Mouse (Mus musculus) CD8-positive naive resting alpha-beta T cell, adult 2 months (primary cell): Measurements from ENCODE around the gene Wasf1.

Experiments
- DNase-seq, 2 experiments: peaks; one replicate each; pipeline ENCODE4 v3.0.0; 2022; ENCODE audit warnings: low read depth in 2 of 2, low spot score in 2 of 2

Wasf1 gene

DNA sequence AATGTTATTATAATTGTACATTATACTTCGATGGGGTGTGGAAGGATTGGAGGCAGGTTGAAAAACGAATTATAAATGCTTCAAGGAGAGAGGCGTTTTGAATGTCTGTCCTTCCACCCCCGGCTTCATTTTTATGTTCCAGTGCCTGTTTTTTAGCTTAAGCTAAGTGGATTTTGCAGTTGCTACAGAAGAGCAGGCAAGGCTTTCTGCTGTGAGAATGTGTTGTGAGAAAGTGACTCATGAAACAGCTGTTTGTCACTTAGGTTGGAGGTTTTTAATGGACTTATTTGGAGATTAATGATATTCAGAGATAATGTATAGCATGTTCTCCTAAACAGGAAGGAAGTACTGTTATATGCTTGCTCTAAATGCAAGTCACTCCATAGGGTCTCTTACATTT, 5.9 kb downstream of the Wasf1 start:
- no peak for DNase-seq

DNA sequence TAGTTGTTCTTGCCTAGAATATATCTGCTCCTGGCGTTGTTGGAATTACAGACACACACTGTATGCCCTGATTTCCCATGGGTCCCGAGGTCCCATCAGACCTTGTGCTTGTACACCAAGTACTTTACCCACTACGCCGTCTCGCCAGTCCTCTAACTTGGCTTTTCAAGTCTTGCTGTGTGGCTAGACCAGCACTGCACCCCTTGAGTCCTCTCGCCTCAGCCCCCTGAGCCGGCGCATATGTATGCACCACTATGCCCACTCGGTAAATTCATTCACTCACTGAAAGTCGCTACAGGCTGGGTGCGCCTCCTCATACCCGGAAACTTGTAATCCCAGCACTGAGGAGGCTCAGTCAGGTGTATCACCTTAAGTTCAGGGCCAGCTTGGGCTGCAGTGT, 12.5 kb downstream of the Wasf1 start:
- DNase-seq, result no peak

DNA sequence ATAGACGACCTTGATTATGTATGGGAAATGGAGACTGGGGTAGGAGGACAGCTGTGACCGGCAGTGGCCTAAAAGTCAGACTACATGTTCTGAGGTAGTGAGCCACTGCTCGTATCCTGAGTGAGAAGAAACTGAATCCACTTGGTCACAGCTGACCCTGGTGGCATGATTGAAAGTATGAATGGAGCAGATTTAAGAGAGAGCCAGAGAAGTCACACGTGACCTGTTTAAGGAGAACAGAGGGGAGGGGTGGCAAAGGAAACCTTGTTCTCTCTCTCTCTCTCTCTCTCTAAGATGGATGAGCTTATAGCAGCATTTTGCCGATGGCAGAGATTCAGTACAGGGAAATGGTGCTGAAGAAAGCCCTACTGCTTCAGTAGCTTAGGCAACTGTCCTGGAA, 13.4 kb downstream of the Wasf1 start:
- no peak for DNase-seq

DNA sequence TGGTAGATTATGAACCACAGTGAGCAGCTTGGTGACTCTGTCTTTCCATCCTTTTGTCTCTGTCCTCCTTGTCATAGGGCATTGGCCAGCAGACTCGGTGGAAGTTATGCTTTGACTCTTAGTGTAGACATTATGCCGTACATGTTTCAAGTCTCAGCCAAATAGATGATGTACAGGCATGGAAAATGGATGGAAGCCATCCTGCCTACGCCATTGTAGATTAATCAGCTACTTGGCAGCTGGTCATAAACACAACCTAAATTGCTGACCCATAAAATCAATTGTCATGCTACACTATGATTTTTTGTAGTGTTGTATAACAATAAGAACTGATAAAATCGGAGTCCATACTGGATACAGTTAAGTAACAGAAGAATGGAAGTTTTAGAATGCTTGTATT, 18.5 kb downstream of the Wasf1 start:
- no peak for DNase-seq

DNA sequence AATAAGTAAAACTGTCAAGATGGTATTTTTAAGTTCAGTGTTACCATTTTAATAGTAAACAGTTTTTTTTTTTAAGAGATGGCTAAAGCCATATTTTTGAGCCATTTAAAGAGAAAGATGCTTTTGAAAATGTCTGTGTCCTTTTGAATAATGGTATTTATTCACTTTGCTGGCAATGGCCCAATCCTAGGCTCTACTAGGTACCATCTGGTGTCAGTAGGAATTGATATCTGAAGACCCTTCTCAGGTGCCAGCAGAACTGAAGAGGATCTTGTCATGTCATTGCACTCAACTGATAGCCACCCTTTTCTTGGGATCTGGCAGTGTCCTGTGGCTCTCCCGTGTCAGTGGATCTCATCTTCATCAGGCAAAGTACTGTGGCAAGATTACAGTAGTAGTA, 22.9 kb downstream of the Wasf1 start:
- DNase-seq, result no peak

DNA sequence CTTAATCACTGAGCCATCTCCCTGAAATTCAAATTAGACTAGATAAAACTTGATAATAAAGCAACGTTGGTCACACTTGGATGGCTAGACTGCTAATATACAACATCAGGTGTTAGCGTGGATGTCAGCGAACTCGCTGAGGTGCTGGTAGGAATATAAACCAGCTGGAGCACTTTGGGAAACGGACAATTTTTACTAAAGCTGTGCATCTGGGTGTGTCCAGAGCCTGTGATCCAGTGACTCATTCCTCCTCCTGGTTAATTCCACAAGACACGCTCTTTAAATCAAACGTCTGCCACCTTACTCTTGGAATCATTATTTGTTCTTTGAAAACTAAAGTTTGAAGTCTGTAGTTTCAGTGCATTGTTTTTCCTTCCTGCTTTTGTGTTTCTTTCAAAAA, 23.5 kb downstream of the Wasf1 start:
- no peak for DNase-seq

DNA sequence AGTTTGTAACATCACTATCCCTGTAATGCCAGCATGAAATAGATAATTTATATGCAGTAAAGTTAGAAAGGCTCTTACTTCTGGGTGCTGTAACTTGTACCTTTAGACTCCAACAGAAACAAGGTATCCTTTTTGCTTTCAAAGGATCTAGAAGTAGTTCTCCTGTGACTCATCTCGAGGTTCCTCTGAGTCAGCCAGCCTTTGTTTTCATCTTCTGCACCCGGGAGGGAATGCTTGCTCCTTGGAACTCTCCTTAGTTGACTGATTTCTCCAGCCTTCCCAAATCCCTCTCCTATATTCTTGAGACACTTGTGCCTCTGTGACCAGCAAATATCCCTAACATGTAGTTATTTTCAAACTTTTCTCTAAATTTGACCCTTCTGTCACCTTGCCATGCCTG, 25.3 kb downstream of the Wasf1 start:
- DNase-seq, result no peak

DNA sequence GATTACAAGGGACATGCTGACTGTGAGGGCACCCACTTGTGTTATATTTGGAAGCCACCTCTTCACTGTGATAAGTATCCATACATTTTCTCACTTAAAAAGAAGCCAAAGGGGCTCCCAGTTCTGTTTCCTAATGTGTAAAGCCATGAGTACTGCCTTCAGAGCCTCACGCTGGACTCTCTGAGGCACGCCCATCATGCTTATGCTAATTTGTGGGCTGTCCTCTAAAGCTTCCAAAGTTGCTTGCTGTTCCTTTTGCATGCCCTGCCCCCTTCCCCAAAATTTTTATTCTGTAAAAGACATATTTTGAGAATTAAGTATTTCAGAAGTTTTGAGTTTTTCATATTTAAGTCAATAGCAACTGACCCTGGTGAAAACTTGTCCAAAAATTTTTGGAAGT, 27.5 kb downstream of the Wasf1 start:
- no peak for DNase-seq

DNA sequence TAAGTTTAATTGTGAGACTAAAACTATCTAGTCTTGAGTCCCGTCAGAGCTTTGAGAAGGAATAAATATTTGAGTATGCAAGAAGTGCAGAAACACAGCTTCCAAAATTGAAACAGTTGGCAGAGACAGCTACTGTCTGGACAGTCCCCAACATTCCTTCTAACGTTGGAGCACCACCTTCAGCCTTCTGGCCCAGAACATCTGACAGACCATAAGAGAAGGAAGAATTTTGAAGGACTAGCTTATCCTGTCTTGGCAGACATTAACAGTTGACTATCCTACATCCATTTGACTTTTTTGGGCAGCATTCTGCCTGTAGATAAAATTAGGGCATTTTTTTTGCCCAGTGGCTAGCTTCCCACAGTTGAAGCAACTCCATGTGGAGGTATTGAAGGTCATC, 32.0 kb downstream of the Wasf1 start:
- no peak for DNase-seq

DNA sequence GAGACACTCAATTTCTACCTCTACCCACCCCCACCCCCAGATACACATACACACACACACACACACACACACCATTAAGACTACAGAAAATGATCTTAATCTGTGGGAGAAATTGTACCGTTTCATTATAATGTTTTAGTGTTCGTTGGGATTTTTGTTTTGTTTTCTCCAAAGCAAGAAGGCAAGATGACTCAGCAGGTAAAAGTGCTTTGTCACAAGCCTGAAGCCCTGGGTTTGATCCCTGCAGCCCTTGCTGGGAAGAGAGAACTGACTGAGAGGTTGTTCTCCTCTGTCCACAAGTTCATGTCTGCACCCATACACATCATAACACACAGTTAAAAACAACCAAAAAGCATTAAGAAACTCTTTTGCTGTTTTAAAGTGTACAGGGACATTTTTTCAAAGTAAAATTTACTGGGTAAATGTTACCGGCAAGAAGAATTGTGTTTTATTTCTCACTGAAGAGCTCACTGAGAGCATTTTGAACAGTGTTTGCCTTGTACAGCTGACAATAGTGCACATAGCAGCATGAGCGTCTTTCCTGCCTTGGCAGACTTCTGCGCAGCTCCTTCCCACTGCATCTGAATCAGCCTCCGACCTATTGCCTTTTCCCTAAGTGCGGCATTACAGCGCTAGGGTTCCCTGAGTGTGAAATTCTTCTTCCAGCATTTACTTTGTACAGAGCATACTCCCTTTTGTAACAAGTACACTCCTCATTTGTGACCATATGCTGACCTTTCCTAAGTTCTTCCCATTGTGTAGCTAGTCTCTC, 35.6 kb downstream of the Wasf1 start:
- DNase-seq, result no peak

DNA sequence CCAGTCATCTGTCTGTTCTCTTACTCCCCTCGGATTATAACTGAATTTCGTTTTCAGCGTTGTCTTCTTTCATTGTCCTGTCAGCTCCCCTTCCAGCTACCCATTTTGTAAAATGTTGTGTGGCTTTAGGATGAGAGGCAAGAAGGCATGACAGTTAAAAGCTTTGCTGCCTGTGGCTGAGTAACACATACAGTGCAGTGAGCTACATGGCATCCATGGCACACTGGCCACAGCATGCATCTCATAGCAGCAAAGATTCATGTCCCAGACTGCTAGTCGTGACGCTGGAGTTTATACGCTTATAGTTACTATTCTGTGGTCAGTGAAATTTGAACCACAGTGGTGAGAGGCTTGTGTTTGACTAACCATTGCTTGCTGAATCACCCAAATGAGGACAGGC, 36.2 kb downstream of the Wasf1 start:
- DNase-seq, result no peak

DNA sequence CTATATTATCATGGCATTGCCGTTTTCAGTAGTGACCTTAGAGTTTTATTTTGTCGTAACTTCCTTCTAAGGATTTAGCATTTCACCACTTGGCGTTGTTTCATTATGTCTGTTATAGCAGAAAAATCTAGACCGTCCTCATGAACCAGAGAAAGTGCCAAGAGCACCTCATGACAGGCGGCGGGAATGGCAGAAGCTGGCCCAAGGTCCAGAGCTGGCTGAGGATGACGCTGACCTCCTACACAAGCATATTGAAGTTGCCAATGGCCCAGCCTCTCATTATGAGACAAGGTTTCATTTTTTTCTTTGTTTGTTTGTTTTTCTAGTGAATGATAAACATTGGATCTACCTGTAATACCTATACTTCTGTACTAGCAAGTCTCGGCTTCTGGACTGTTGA, 49.7 kb downstream of the Wasf1 start:
- no peak for DNase-seq

DNA sequence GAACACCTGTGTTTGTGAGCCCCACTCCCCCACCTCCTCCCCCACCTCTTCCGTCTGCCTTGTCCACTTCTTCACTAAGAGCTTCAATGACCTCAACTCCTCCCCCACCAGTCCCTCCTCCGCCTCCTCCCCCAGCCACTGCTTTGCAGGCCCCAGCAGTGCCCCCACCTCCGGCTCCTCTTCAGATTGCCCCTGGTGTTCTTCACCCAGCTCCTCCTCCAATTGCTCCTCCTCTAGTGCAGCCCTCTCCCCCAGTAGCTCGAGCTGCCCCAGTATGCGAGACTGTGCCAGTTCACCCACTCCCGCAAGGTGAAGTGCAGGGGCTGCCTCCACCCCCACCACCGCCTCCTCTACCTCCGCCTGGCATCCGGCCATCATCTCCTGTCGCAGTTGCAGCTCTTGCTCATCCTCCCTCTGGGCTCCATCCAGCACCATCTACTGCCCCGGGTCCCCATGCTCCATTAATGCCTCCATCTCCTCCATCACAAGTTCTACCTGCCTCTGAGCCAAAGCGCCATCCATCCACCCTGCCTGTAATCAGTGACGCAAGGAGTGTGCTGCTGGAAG, 53.0 kb downstream of the Wasf1 start:
- DNase-seq, result no peak

DNA sequence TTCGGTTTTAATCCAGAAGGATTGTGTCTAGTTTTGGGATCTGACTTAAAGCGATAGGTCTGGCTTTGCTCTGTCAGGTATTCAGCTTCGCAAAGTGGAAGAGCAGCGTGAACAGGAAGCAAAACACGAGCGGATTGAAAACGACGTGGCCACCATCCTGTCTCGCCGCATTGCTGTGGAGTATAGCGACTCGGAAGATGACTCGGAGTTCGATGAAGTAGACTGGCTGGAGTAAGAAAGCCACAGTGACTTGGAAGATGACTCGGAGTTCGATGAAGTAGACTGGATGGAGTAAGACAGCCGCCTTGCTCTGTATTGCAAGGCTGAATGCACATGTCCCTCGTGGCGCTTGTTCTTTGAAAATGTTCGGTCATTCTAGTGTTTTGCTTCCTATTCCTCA, 54.3 kb downstream of the Wasf1 start:
- no peak for DNase-seq

DNA sequence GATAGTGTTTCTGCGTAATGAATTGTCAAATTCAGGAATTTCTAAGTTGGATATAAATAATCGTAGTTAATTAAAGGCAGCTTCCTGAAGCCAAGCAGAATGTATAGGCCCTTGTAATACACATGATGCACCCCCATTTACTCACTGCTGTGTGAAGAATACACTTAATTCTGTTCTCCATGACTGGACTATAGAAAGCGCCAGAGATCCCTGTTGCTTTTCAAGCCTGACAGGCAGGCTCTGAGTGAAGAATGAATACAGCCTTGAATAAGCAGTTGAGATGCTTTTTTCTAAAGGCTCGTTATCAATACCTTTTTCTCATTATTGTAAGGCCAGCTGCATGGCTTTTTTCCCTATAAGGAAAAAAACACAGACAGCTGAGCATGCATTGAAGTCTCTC, 59.4 kb downstream of the Wasf1 start:
- DNase-seq, result no peak

DNA sequence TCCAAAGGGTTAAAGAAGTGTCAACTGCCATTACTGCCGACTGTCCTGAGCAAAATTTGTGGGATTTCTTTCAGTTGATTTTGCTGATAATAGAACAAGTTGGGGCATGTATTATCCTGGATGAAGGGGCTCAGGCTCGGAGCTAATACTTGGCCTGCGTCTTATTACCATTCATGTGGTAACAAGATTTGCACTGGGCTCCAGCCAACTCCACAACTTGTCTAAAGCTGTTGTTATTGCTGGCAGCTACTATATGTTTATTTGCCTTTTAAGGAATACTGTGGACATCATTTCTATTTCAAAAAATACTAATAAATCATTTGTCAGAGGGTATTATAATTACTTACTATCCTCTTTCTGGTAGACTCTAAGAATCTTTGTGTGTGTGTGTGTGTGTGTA, 66.9 kb downstream of the Wasf1 start:
- no peak for DNase-seq

DNA sequence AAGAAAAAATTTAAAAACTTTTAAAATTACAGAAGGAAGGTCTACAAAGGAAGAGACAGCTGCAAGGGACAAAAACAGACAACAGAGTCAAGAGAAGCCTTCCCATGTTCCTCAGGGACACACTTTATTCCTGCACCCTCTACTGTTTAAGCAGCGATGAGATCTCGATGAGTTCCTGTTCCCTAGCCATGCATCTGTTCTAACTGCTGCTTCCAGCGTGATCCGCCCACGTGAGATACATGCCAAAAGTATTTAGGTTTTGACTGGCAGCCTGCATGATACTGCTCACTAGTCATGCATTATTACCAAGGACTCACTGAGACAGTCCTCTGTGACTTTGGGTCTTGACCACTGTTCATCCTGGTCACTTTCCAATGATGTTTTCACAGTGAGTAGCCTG, 72.9 kb downstream of the Wasf1 start:
- DNase-seq, result no peak

DNA sequence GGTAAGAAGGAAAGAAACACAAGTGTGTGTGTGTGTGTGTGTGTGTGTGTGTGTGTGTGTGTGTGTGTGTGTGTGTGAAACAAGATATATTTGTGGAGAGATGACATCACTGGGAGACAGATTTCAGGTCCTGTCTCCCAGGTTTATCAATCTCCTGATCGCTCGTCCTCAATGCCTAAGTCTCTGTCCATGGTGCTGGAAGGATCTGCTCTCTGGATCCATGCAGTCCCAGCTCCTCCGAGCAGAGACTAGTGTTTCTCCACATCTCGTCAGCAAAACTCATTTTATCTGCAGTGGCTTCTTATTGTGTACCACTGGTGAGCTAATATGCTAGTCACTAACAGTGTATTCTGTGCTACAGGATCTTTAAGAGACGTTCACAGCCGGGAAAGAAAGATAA, 78.1 kb downstream of the Wasf1 start:
- DNase-seq, result no peak

DNA sequence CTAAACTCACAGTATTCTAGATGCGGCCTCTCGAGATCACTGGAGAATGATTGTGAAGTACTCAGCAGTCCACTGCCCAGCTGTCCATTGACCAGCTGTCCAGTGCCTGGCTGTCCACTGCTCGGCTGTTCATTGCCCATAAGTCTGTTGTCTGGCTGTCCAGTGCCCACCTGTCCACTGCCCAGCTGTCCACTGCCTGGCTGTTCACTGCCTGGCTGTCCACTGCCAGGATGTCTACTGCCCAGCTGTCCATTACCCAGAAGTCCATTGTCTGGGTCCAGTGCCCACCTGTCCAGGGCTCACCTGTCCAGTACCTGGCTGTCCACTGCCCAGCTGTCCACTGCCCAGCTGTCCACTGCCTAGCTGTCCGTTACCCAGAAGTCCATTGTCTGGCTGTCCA, 78.7 kb downstream of the Wasf1 start:
- no peak for DNase-seq

DNA sequence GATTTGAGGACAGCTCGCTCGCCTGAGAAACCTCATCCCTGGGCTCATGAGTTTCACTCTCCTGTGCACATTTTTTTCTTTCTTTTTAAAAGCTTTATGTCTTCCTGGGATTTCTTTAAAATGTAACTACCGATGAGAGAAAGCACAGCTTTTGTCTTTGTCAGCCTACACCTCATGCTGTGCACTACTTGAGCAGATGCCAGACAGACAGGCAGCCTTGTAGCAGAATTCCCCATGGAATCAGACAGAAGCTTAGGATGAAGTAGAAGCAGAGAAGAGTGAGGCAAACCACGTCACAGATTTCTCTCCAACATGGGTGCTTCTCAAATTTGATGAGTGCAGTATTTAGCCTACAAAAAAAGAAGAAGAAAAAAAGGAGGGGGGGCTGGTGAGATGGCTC, 81.3 kb downstream of the Wasf1 start:
- no peak for DNase-seq

DNA sequence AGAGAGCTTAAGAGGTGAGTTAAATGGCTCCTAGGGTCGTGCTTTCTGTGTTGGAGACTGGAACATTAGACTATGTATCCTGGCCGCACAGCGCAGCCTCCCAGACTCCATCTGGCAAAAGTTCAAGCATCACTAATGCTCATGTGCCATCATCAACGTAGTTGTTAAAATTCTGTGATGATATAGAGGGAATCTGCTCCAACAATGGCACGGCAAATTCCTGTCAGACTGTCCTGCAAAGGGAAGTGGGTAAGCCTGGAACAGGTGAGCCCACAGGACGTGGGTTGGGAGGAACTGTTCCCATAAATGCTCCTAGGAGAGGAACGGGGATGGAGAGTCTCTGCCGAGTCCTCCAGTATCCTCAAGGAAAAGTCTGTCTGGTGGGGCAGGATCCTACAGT, 85.3 kb downstream of the Wasf1 start:
- no peak for DNase-seq

DNA sequence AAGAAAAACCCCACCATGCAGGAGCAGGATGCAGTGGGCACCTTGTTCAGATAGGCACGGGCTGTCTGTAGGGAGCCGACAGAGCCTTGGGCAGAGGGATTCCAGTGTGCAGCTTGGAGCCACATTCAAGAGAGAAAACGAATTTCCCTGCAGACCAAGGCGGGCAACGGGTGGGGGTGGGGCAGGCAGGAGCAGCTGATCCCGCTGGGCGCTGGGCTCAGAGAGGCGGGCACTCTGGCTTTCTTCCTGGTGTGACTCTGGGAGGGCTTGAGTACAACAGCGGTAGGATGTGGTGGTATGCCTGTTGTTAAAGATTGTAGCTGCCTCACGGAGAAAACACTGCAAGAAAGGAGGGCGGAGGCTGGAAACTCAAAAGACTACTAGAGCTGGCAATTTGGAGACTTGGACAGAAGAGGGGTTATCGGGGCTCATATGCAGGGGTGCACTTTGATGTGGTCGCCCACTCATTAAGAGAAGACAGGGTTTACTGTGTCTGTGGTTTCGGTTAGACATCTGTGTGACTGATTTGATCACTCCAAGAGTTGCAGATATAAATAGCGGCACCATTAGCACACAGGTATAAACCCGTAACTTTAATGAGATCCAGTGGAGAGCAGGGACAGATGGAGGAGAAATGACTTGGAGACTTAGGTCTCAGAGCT, 86.2 kb downstream of the Wasf1 start:
- DNase-seq, result no peak
